Mouse (Mus musculus): ENCODE measurements around the gene Faap20. TPM values are rescaled to one million over a fixed set of nuclear protein-coding genes. Genes with fewer than 3 reads are reported as not detected.

Gene Faap20
- polyA plus RNA-seq, 1 experiment from 2014 or later, result 87.4 TPM

DNA sequence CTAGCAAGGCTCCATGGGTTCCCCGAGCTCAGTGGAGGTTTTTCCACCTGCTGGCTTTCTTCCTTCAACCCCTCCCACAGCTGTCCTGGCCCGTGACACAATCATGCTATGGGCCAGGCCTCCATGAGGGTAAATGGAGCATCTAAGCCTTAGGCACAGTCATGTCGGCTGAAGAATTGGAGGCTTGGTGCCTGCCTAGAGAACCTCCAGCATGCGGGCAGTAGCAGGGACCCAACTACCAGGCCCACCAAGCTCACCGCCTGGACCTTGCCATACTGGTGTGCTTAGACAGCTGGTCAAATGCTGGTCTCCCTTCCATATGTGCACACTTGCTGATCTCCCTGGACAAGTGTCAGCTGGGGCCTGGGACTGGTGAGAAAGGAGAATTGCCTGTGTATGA is 23.7 kb upstream of the Faap20 start:
- no peak for ATAC-seq
- DNase-seq (ENCODE audit: low spot score), result no peak
- 79% methylated on average over 5 of the region's 5 CpGs for WGBS
- no peaks in the 10 kb centered on the region for H3K9me3 ChIP-seq (replicated peaks; ENCODE audit: control insufficient read depth, low read length)
- H3K27me3 ChIP-seq (replicated peaks; ENCODE audit: control insufficient read depth, insufficient read depth, low read length), result no peaks in the 10 kb centered on the region
- H3K4me3 ChIP-seq (ENCODE audit: low read depth, low read length), result no peak overlapping the region
- peaks cover 6% of the 10 kb centered on the region for H3K4me1 ChIP-seq (ENCODE audit: control insufficient read depth, insufficient read depth, low read length)
- H3K27ac ChIP-seq (ENCODE audit: low read depth, low read length), result no peak overlapping the region
- no peaks in the 10 kb centered on the region for H3K36me3 ChIP-seq (ENCODE audit: control insufficient read depth, insufficient read depth, low read length)
- no peak overlapping the region for H3K4me2 ChIP-seq (ENCODE audit: low read length)
- peak overlapping the region; percentile 21; the same call in 1 of the 2 replicates for H3K9ac ChIP-seq (ENCODE audit: low read length)

- H3K9me3 ChIP-seq (replicated peaks; ENCODE audit: control insufficient read depth, low read length), result no peaks in the 10 kb centered on the region
- ATAC-seq (no peak), DNase-seq (ENCODE audit: low spot score) (no peak)
- 90% methylated on average over 4 of the region's 4 CpGs for WGBS
- no peak overlapping the region for H3K4me3 ChIP-seq (ENCODE audit: low read depth, low read length)
- no peak overlapping the region for H3K27ac ChIP-seq (ENCODE audit: low read depth, low read length)
- no peaks in the 10 kb centered on the region for H3K36me3 ChIP-seq (ENCODE audit: control insufficient read depth, insufficient read depth, low read length)
- peaks cover 5% of the 10 kb centered on the region; the same call in 1 of the 2 replicates for H3K4me1 ChIP-seq (ENCODE audit: control insufficient read depth, insufficient read depth, low read length)
- no peak overlapping the region for H3K9ac ChIP-seq (ENCODE audit: low read length)
- H3K27me3 ChIP-seq (replicated peaks; ENCODE audit: control insufficient read depth, insufficient read depth, low read length), result no peaks in the 10 kb centered on the region
- no peak overlapping the region for H3K4me2 ChIP-seq (ENCODE audit: low read length)
These were observed 21.6 kb upstream of the Faap20 start for GRCm38 (mm10) chr4:155227986-155228385.

- WGBS, result 84% methylated on average over 5 of the region's 5 CpGs
- DNase-seq (ENCODE audit: low spot score) (no peak), ATAC-seq (no peak)
- Histone ChIP-seq H3K36me3 (ENCODE audit: control insufficient read depth, insufficient read depth, low read length) (no peaks in the 10 kb centered on the region), H3K27me3 (replicated peaks; ENCODE audit: control insufficient read depth, insufficient read depth, low read length) (no peaks in the 10 kb centered on the region), H3K4me2 (ENCODE audit: low read length) (no peak overlapping the region), H3K4me1 (ENCODE audit: control insufficient read depth, insufficient read depth, low read length) (peaks cover 8% of the 10 kb centered on the region), H3K27ac (ENCODE audit: low read depth, low read length) (no peak overlapping the region), H3K9ac (ENCODE audit: low read length) (no peak overlapping the region), H3K9me3 (replicated peaks; ENCODE audit: control insufficient read depth, low read length) (no peaks in the 10 kb centered on the region), H3K4me3 (ENCODE audit: low read depth, low read length) (no peak overlapping the region)
These were observed 21.1 kb upstream of the Faap20 start for GRCm38 (mm10) chr4:155228461-155228860.

DNA sequence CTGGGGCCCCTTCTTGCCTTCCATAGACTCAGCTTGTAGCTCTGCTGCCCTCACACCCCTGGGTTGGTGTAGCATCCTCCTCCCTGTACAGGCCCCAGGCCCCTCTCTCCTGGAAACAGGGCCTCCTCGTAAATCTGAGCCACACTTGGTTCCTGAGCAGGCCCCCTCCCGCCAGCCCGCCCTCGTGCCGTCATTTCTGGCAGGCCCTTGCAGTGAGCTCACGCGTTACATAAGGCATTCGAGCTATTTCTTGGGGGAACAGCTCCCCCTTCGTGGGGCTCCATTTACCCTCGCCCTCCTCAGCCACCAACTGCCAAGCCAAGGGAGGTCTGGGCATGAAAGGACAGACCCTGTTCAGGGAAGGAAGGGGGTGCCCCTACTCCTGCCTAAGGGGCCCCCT is 15.7 kb upstream of the Faap20 start:
- ATAC-seq (peak; percentile 61), DNase-seq (ENCODE audit: low spot score) (peak; percentile 84)
- H3K36me3 ChIP-seq (ENCODE audit: control insufficient read depth, insufficient read depth, low read length), result no peaks in the 10 kb centered on the region
- H3K9ac ChIP-seq (ENCODE audit: low read length), result peak overlapping the region; percentile 40
- no peaks in the 10 kb centered on the region for H3K27me3 ChIP-seq (replicated peaks; ENCODE audit: control insufficient read depth, insufficient read depth, low read length)
- WGBS, result 10% methylated on average over 10 of the region's 10 CpGs
- H3K4me3 ChIP-seq (ENCODE audit: low read depth, low read length), result no peak overlapping the region
- H3K4me2 ChIP-seq (ENCODE audit: low read length), result no peak overlapping the region
- peak overlapping the region; percentile 84 for H3K27ac ChIP-seq (ENCODE audit: low read depth, low read length)
- H3K4me1 ChIP-seq (ENCODE audit: control insufficient read depth, insufficient read depth, low read length), result peaks cover 32% of the 10 kb centered on the region
- no peaks in the 10 kb centered on the region for H3K9me3 ChIP-seq (replicated peaks; ENCODE audit: control insufficient read depth, low read length)

- no peak; the same call in none of the 2 replicates for ATAC-seq
- H3K9me3 ChIP-seq (replicated peaks; ENCODE audit: control insufficient read depth, low read length), result no peaks in the 10 kb centered on the region
- H3K27ac ChIP-seq (ENCODE audit: low read depth, low read length), result peak overlapping the region; percentile 84
- H3K9ac ChIP-seq (ENCODE audit: low read length), result peak overlapping the region; percentile 47
- DNase-seq (ENCODE audit: low spot score), result peak; percentile 24
- peak overlapping the region; percentile 20 for H3K4me2 ChIP-seq (ENCODE audit: low read length)
- no peak overlapping the region for H3K4me3 ChIP-seq (ENCODE audit: low read depth, low read length)
- 64% methylated on average over 8 of the region's 8 CpGs for WGBS
- no peaks in the 10 kb centered on the region for H3K27me3 ChIP-seq (replicated peaks; ENCODE audit: control insufficient read depth, insufficient read depth, low read length)
- H3K4me1 ChIP-seq (ENCODE audit: control insufficient read depth, insufficient read depth, low read length), result peaks cover 32% of the 10 kb centered on the region
- H3K36me3 ChIP-seq (ENCODE audit: control insufficient read depth, insufficient read depth, low read length), result no peaks in the 10 kb centered on the region
These were observed 15.0 kb upstream of the Faap20 start for GRCm38 (mm10) chr4:155234371-155235310.

- Histone ChIP-seq H3K4me2 (ENCODE audit: low read length) (peak overlapping the region; percentile 20), H3K4me3 (ENCODE audit: low read depth, low read length) (no peak overlapping the region), H3K36me3 (ENCODE audit: control insufficient read depth, insufficient read depth, low read length) (no peaks in the 10 kb centered on the region), H3K27ac (ENCODE audit: low read depth, low read length) (peak overlapping the region; percentile 84), H3K4me1 (ENCODE audit: control insufficient read depth, insufficient read depth, low read length) (peaks cover 32% of the 10 kb centered on the region), H3K9me3 (replicated peaks; ENCODE audit: control insufficient read depth, low read length) (no peaks in the 10 kb centered on the region), H3K27me3 (replicated peaks; ENCODE audit: control insufficient read depth, insufficient read depth, low read length) (no peaks in the 10 kb centered on the region), H3K9ac (ENCODE audit: low read length) (peak overlapping the region; percentile 21)
- ATAC-seq (peak; percentile 87), DNase-seq (ENCODE audit: low spot score) (peak; percentile 95)
- WGBS, result 7% methylated on average over 17 of the region's 18 CpGs
These were observed 14.1 kb upstream of the Faap20 start for GRCm38 (mm10) chr4:155235311-155236119.

GRCm38 (mm10) chr4:155236737-155237385 is 12.7 kb upstream of the Faap20 start:
- DNase-seq (ENCODE audit: low spot score) (no peak), ATAC-seq (no peak)
- H3K4me3 ChIP-seq (ENCODE audit: low read depth, low read length), result no peak overlapping the region
- peaks cover 32% of the 10 kb centered on the region for H3K4me1 ChIP-seq (ENCODE audit: control insufficient read depth, insufficient read depth, low read length)
- no peaks in the 10 kb centered on the region for H3K27me3 ChIP-seq (replicated peaks; ENCODE audit: control insufficient read depth, insufficient read depth, low read length)
- no peak overlapping the region for H3K4me2 ChIP-seq (ENCODE audit: low read length)
- peak overlapping the region; percentile 84; the same call in 1 of the 2 replicates for H3K27ac ChIP-seq (ENCODE audit: low read depth, low read length)
- H3K9me3 ChIP-seq (replicated peaks; ENCODE audit: control insufficient read depth, low read length), result no peaks in the 10 kb centered on the region
- H3K36me3 ChIP-seq (ENCODE audit: control insufficient read depth, insufficient read depth, low read length), result no peaks in the 10 kb centered on the region
- WGBS, result 86% methylated on average over 12 of the region's 12 CpGs
- no peak overlapping the region for H3K9ac ChIP-seq (ENCODE audit: low read length)

GRCm38 (mm10) chr4:155238276-155238675 is 11.3 kb upstream of the Faap20 start:
- Histone ChIP-seq H3K4me3 (ENCODE audit: low read depth, low read length) (no peak overlapping the region), H3K27ac (ENCODE audit: low read depth, low read length) (no peak overlapping the region), H3K36me3 (ENCODE audit: control insufficient read depth, insufficient read depth, low read length) (no peaks in the 10 kb centered on the region), H3K9ac (ENCODE audit: low read length) (no peak overlapping the region), H3K27me3 (replicated peaks; ENCODE audit: control insufficient read depth, insufficient read depth, low read length) (no peaks in the 10 kb centered on the region), H3K4me2 (ENCODE audit: low read length) (no peak overlapping the region), H3K9me3 (replicated peaks; ENCODE audit: control insufficient read depth, low read length) (no peaks in the 10 kb centered on the region), H3K4me1 (ENCODE audit: control insufficient read depth, insufficient read depth, low read length) (peaks cover 31% of the 10 kb centered on the region)
- ATAC-seq (no peak), DNase-seq (ENCODE audit: low spot score) (no peak)
- WGBS, result 84% methylated on average over 5 of the region's 5 CpGs

Data from forebrain, embryonic 14.5 days (tissue).